29 mouse cellular contexts compared by ENCODE assay signal in the genomic region with DNA sequence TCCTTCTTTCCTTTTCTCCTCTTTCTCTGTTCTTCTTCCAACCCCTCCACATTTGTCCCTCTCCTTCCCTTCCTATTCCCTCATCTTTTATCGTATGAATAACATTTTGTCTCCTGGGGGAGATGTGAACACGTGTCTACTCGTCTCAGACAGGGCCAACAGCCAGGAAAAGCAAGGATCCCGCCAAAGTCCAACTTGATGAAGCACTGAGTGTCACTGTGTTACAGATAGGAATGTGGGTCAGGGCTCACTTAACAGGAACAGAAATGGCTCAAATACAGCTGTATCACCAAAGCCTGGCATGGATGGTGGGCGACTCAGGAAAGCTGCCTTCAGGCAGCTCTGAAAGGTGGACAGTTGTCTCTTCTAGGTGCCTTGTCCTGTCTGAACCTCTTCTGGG. TPM values are rescaled to one million over a fixed set of nuclear protein-coding genes. Genes with fewer than 3 reads are reported as not detected.
A peak's percentile ranks its signal among the peaks of the same experiment; 100 is the strongest.
DNase-seq lines count a peak whose midpoint lies in the region; ATAC-seq and TF ChIP-seq lines count a peak whose summit lies in the region.
"Had no signal": no experiment of that assay in that cellular context is flagged by ENCODE, and none has a peak within 500 bp of the region (broad histone marks: within the 10 kb centered on the region; RNA-seq: fewer than 3 reads in every experiment).

No protein-coding gene starts in this region.

- H3K27ac ChIP-seq in liver, embryonic 11.5 days (ENCODE audit: low read depth, low read length) = peak overlapping the region; percentile 70; the same call in 1 of the 2 replicates
- no peak overlapping the region for H3K27ac ChIP-seq in liver, embryonic 12.5 days
- 0 out of 2 replicates have a peak overlapping the region, but pooled peaks have one; percentile 17 for H3K27ac ChIP-seq in spleen, adult 2 months (ENCODE audit: insufficient read depth, low read length)
- peak overlapping the region; percentile 61 for H3K27ac ChIP-seq in liver, embryonic 16.5 days (ENCODE audit: low read length)
- H3K27ac ChIP-seq in forebrain, embryonic 10.5 days = no peak overlapping the region
- H3K27ac ChIP-seq: forebrain, embryonic 12.5 days; hindbrain, embryonic 10.5 days; hindbrain, embryonic 15.5 days; kidney, embryonic 15.5 days; layer of hippocampus, adult 2 months; left cerebral cortex, adult 2 months; limb, embryonic 12.5 days; liver, embryonic 14.5 days; midbrain, embryonic 10.5 days; neural tube, embryonic 12.5 days had no signal

- no peak for ATAC-seq in liver, embryonic 11.5 days (replicated peaks; ENCODE audit: low FRiP score)
- ATAC-seq in liver, embryonic 12.5 days = no peak
- ATAC-seq in liver, embryonic 16.5 days (ENCODE audit: low read depth) = no peak
- ATAC-seq: forebrain, postnatal 0 days; inflammation-experienced regulatory T-cells, adult 6 months had no signal

- no peaks in the 10 kb centered on the region for H3K9me3 ChIP-seq in liver, embryonic 11.5 days (ENCODE audit: control insufficient read depth, low read length)
- no peaks in the 10 kb centered on the region for H3K9me3 ChIP-seq in liver, embryonic 12.5 days (replicated peaks)
- H3K9me3 ChIP-seq in liver, embryonic 16.5 days (replicated peaks; ENCODE audit: control insufficient read depth, low read length) = no peaks in the 10 kb centered on the region; the same call in 1 of the 2 replicates
- no peaks in the 10 kb centered on the region; the same call in 1 of the 2 replicates for H3K9me3 ChIP-seq in forebrain, embryonic 10.5 days
- H3K9me3 ChIP-seq: forebrain, embryonic 12.5 days; hindbrain, embryonic 10.5 days; hindbrain, embryonic 15.5 days; kidney, embryonic 15.5 days; limb, embryonic 12.5 days; midbrain, embryonic 10.5 days; neural tube, embryonic 12.5 days had no signal

- no peak overlapping the region for H3K9ac ChIP-seq in liver, embryonic 11.5 days (ENCODE audit: low read depth, low read length)
- no peak overlapping the region for H3K9ac ChIP-seq in liver, embryonic 12.5 days
- H3K9ac ChIP-seq in liver, embryonic 16.5 days (ENCODE audit: low read depth, low read length) = no peak overlapping the region
- H3K9ac ChIP-seq: forebrain, embryonic 12.5 days; forebrain, postnatal 0 days; hindbrain, embryonic 15.5 days; kidney, embryonic 15.5 days; limb, embryonic 12.5 days; liver, embryonic 14.5 days; neural tube, embryonic 12.5 days had no signal

- peaks cover 3% of the 10 kb centered on the region; the same call in 1 of the 2 replicates for H3K4me1 ChIP-seq in liver, embryonic 11.5 days (replicated peaks; ENCODE audit: control insufficient read depth, insufficient read depth, low read length)
- peaks cover 34% of the 10 kb centered on the region for H3K4me1 ChIP-seq in liver, embryonic 12.5 days
- H3K4me1 ChIP-seq in spleen, adult 2 months (ENCODE audit: control insufficient read depth, insufficient read depth, insufficient read length) = peaks cover 39% of the 10 kb centered on the region
- peaks cover 8% of the 10 kb centered on the region for H3K4me1 ChIP-seq in liver, embryonic 16.5 days (ENCODE audit: control insufficient read depth, low read depth, low read length)
- no peaks in the 10 kb centered on the region for H3K4me1 ChIP-seq in forebrain, embryonic 10.5 days
- H3K4me1 ChIP-seq: forebrain, embryonic 12.5 days; hindbrain, embryonic 10.5 days; hindbrain, embryonic 15.5 days; kidney, embryonic 15.5 days; limb, embryonic 12.5 days; midbrain, embryonic 10.5 days; neural tube, embryonic 12.5 days had no signal

- WGBS in liver, embryonic 11.5 days = 84% methylated on average over 5 of the region's 5 CpGs
- WGBS in liver, embryonic 12.5 days (ENCODE audit: insufficient replicate concordance) = 77% methylated on average over 5 of the region's 5 CpGs
- WGBS in spleen, adult 2 months = 92% methylated on average over 5 of the region's 5 CpGs
- WGBS in liver, embryonic 16.5 days (ENCODE audit: insufficient replicate concordance) = 74% methylated on average over 5 of the region's 5 CpGs
- WGBS in forebrain, embryonic 10.5 days = 94% methylated on average over 5 of the region's 5 CpGs

- no peak for DNase-seq in liver, embryonic 11.5 days (ENCODE audit: low spot score)
- no peak for DNase-seq in spleen, adult 2 months (ENCODE audit: low read depth in 1 of 2, low spot score in 2 of 2)
- no peak for DNase-seq in spleen, postnatal 14 days (ENCODE audit: low spot score in 2 of 2)
- no peak for DNase-seq in forebrain, embryonic 10.5 days (ENCODE audit: extremely low spot score, low spot score)
- DNase-seq: adrenal gland, postnatal 14 days; B cell, adult 2 months; cerebellum, adult 18-20 months; cerebellum, postnatal 14 days; forebrain, postnatal 0 days; gastrocnemius, postnatal 10 days; kidney, adult 18-20 months; kidney, postnatal 36 days; lung, postnatal 4 days; right cerebral cortex, postnatal 4 days had no signal

- H3K36me3 ChIP-seq in liver, embryonic 11.5 days (ENCODE audit: control insufficient read depth, insufficient read depth, low read length) = no peaks in the 10 kb centered on the region
- 0 out of 2 replicates have a peak, but pooled peaks cover 7% of the 10 kb centered on the region for H3K36me3 ChIP-seq in liver, embryonic 12.5 days
- H3K36me3 ChIP-seq in spleen, adult 2 months (ENCODE audit: control insufficient read depth, insufficient read depth, low read length) = peaks cover 6% of the 10 kb centered on the region; the same call in 1 of the 2 replicates
- H3K36me3 ChIP-seq in liver, embryonic 16.5 days (ENCODE audit: control insufficient read depth, insufficient read depth) = no peaks in the 10 kb centered on the region; the same call in 1 of the 2 replicates
- no peaks in the 10 kb centered on the region for H3K36me3 ChIP-seq in forebrain, embryonic 10.5 days (replicated peaks)
- H3K36me3 ChIP-seq: forebrain, embryonic 12.5 days; hindbrain, embryonic 10.5 days; hindbrain, embryonic 15.5 days; kidney, embryonic 15.5 days; limb, embryonic 12.5 days; midbrain, embryonic 10.5 days; neural tube, embryonic 12.5 days had no signal

- TF ChIP-seq CTCF in spleen, adult 2 months (IDR thresholded peaks at IDR 0.05; ENCODE audit: extremely low read depth, insufficient read depth, insufficient read length, insufficient replicate concordance) = no peak

- no peak overlapping the region for H3K4me3 ChIP-seq in liver, embryonic 11.5 days (ENCODE audit: low read depth, low read length)
- H3K4me3 ChIP-seq in liver, embryonic 12.5 days = no peak overlapping the region
- no peak overlapping the region for H3K4me3 ChIP-seq in spleen, adult 2 months (ENCODE audit: extremely low read depth, insufficient read depth, insufficient read length)
- H3K4me3 ChIP-seq in liver, embryonic 16.5 days (ENCODE audit: low read depth, low read length) = no peak overlapping the region
- H3K4me3 ChIP-seq in forebrain, embryonic 10.5 days = no peak overlapping the region
- H3K4me3 ChIP-seq: erythroblast, embryonic 14.5 days; forebrain, embryonic 12.5 days; hindbrain, embryonic 10.5 days; hindbrain, embryonic 15.5 days; kidney, embryonic 15.5 days; layer of hippocampus, adult 2 months; left cerebral cortex, adult 2 months; limb, embryonic 12.5 days; midbrain, embryonic 10.5 days; myocyte; neural tube, embryonic 12.5 days had no signal

- H3K4me2 ChIP-seq in liver, embryonic 11.5 days = no peak overlapping the region
- H3K4me2 ChIP-seq in liver, embryonic 12.5 days = no peak overlapping the region
- no peak overlapping the region for H3K4me2 ChIP-seq in liver, embryonic 16.5 days (ENCODE audit: low read depth, low read length)
- H3K4me2 ChIP-seq: forebrain, embryonic 12.5 days; hindbrain, embryonic 15.5 days; kidney, embryonic 15.5 days; limb, embryonic 12.5 days; neural tube, embryonic 12.5 days had no signal

- no peaks in the 10 kb centered on the region for H3K27me3 ChIP-seq in liver, embryonic 11.5 days (replicated peaks; ENCODE audit: control insufficient read depth, insufficient read depth, low read length)
- H3K27me3 ChIP-seq in liver, embryonic 12.5 days (replicated peaks) = no peaks in the 10 kb centered on the region
- no peaks in the 10 kb centered on the region for H3K27me3 ChIP-seq in spleen, adult 2 months (ENCODE audit: control insufficient read depth, insufficient read depth, low read length)
- no peaks in the 10 kb centered on the region for H3K27me3 ChIP-seq in liver, embryonic 16.5 days (ENCODE audit: control insufficient read depth, insufficient read depth, low read depth, low read length)
- no peaks in the 10 kb centered on the region for H3K27me3 ChIP-seq in forebrain, embryonic 10.5 days (ENCODE audit: poor library complexity, severe bottlenecking)
- H3K27me3 ChIP-seq: forebrain, embryonic 12.5 days; hindbrain, embryonic 15.5 days; kidney, embryonic 15.5 days; limb, embryonic 12.5 days; neural tube, embryonic 12.5 days had no signal

- TF ChIP-seq POLR2A in spleen, adult 2 months (IDR thresholded peaks at IDR 0.05; ENCODE audit: low read depth, low read length) = no peak

RNA-seq across cellular contexts. Expression of gene Vav1, which starts 10.4 kb away (rescaled TPM):
- polyA plus RNA-seq in liver, embryonic 11.5 days (2014; fragmentation: Nextera tagmentation; extraction: Ambion mirVana) = 18.7 and 20.6 TPM in 2 replicates
- polyA plus RNA-seq in liver, embryonic 12.5 days (2016; fragmentation: Nextera tagmentation; extraction: Ambion mirVana) = 14.2 and 14.3 TPM in 2 replicates
- 51.6 and 53.3 TPM in 2 replicates for polyA plus RNA-seq in spleen, adult 2 months (2012; rRNA removed)
- 13.7 and 14.4 TPM in 2 replicates for polyA plus RNA-seq in liver, embryonic 16.5 days (2015; fragmentation: Nextera tagmentation; extraction: Ambion mirVana)
- polyA plus RNA-seq in forebrain, embryonic 10.5 days (2016; fragmentation: Nextera tagmentation; extraction: Ambion mirVana) = 1.4 and 1.7 TPM in 2 replicates
- polyA plus RNA-seq: myocyte had no signal

RNA-seq across cellular contexts. Expression of gene Trip10, which starts 40.0 kb away (rescaled TPM):
- 25.5 and 25.9 TPM in 2 replicates for polyA plus RNA-seq in liver, embryonic 11.5 days (2014; fragmentation: Nextera tagmentation; extraction: Ambion mirVana)
- polyA plus RNA-seq in liver, embryonic 12.5 days (2016; fragmentation: Nextera tagmentation; extraction: Ambion mirVana) = 14.7 and 15.3 TPM in 2 replicates
- 9.8 and 10.5 TPM in 2 replicates for polyA plus RNA-seq in spleen, adult 2 months (2012; rRNA removed)
- 10.4 TPM in 2 replicates for polyA plus RNA-seq in liver, embryonic 16.5 days (2015; fragmentation: Nextera tagmentation; extraction: Ambion mirVana)
- 43.8 and 49.9 TPM in 2 replicates for polyA plus RNA-seq in forebrain, embryonic 10.5 days (2016; fragmentation: Nextera tagmentation; extraction: Ambion mirVana)

RNA-seq across cellular contexts. Expression of gene Gpr108, which starts 41.0 kb away (rescaled TPM):
- 26.5 and 30.7 TPM in 2 replicates for polyA plus RNA-seq in liver, embryonic 11.5 days (2014; fragmentation: Nextera tagmentation; extraction: Ambion mirVana)
- polyA plus RNA-seq in liver, embryonic 12.5 days (2016; fragmentation: Nextera tagmentation; extraction: Ambion mirVana) = 18.2 and 18.4 TPM in 2 replicates
- 38.5 and 39.0 TPM in 2 replicates for polyA plus RNA-seq in spleen, adult 2 months (2012; rRNA removed)
- polyA plus RNA-seq in liver, embryonic 16.5 days (2015; fragmentation: Nextera tagmentation; extraction: Ambion mirVana) = 11.4 and 12.6 TPM in 2 replicates
- polyA plus RNA-seq in forebrain, embryonic 10.5 days (2016; fragmentation: Nextera tagmentation; extraction: Ambion mirVana) = 22.7 and 22.8 TPM in 2 replicates

Comparison
In these comparisons a context has a peak if more than half of its experiments do, and no peak if none do; other contexts are left out.
1. H3K27ac ChIP-seq: peak in liver, embryonic 11.5 days (single experiment), spleen, adult 2 months (single experiment) and liver, embryonic 16.5 days (single experiment); none in liver, embryonic 12.5 days (single experiment) and forebrain, embryonic 10.5 days (single experiment).